Mouse (Mus musculus) bone marrow, adult 2 months (tissue): ENCODE results near the gene Pappa. TPM values are rescaled to one million over a fixed set of nuclear protein-coding genes. Genes with fewer than 3 reads are reported as not detected.

Experiments used
- H3K27ac ChIP-seq: fragments of 200-500 bp; 2 replicates; pipeline ENCODE4 v1.5.1; 2012; ENCODE audit warnings: low read depth, mild to moderate bottlenecking, control low read depth, inconsistent platforms, low read length; ENCODE audit not compliant: control insufficient read depth, poor library complexity, insufficient read depth
- H3K4me1 ChIP-seq: fragments of 200-500 bp; 2 replicates; pipeline ENCODE4 v1.6.1; 2011; ENCODE audit warnings: low read length; ENCODE audit not compliant: control insufficient read depth, insufficient read depth
- H3K4me3 ChIP-seq: fragments of 200-500 bp; replicated peaks from 2 replicates; pipeline ENCODE3; 2011; ENCODE audit warnings: mild to moderate bottlenecking, low read depth, low read length, control low read depth; ENCODE audit not compliant: control insufficient read depth
- CTCF ChIP-seq: fragments of 200-500 bp; IDR thresholded peaks from 2 replicates; pipeline ENCODE4 v1.5.1; 2011; ENCODE audit warnings: low read length, control low read depth; ENCODE audit not compliant: control insufficient read depth, insufficient read depth
- POLR2A ChIP-seq: fragments of 200-500 bp; IDR thresholded peaks from 2 replicates; pipeline ENCODE4 v1.6.1; 2011; ENCODE audit warnings: low read depth, mild to moderate bottlenecking, control low read depth, low read length, borderline replicate concordance; ENCODE audit not compliant: control insufficient read depth
- WGBS: fragments of 180-500 bp; shearing (Covaris S2); methylation state at CpG from one replicate; pipeline ENCODE4 v1.1.7; 2018; 5-methylcytosine and 5-hydroxymethylcytosine counted together
- polyA plus RNA-seq: library from polyadenylated mRNA; stranded (reverse); fragments of >200 nt; gene quantifications from 2 replicates; pipeline ENCODE4 v1.2.4, GENCODE M21; 2011; ENCODE audit warnings: low replicate concordance; ENCODE audit not compliant: missing spikeins, insufficient read depth, insufficient read length

Pappa gene
- polyA plus RNA-seq = 2.2 TPM in 2 replicates

GRCm38 (mm10) chr4:65123741-65124224, at the start of gene Pappa:
Pappa (plus strand) TSS chr4:65124174.
- 2% methylated on average over 16 of the region's 16 CpGs for WGBS
- no peak for TF ChIP-seq POLR2A
- no peak for TF ChIP-seq CTCF
- no peaks in the 10 kb centered on the region for H3K4me1 ChIP-seq
- no peak within 1 kb of the TSS; the same call in 1 of the 2 replicates for H3K27ac ChIP-seq
- H3K4me3 ChIP-seq = no peak within 1 kb of the TSS

GRCm38 (mm10) chr4:65077906-65078615, 45.9 kb upstream of the Pappa start:
- 76% methylated on average over 6 of the region's 6 CpGs for WGBS
- Histone ChIP-seq H3K4me3 (no peak overlapping the region), H3K27ac (no peak overlapping the region), H3K4me1 (no peaks in the 10 kb centered on the region)
- TF ChIP-seq POLR2A (no peak), CTCF (no peak)

GRCm38 (mm10) chr4:65086864-65087263, 37.1 kb upstream of the Pappa start:
- H3K4me1 ChIP-seq = no peaks in the 10 kb centered on the region
- no peak overlapping the region for H3K4me3 ChIP-seq
- H3K27ac ChIP-seq = no peak overlapping the region
- WGBS = 69% methylated on average over 1 of the region's 1 CpGs
- TF ChIP-seq POLR2A (no peak), CTCF (no peak)

- H3K4me1 ChIP-seq = no peaks in the 10 kb centered on the region
- H3K4me3 ChIP-seq = no peak overlapping the region
- H3K27ac ChIP-seq = no peak overlapping the region
- 76% methylated on average over 5 of the region's 5 CpGs for WGBS
- TF ChIP-seq CTCF = no peak
- no peak for TF ChIP-seq POLR2A
These were observed 36.4 kb upstream of the Pappa start for GRCm38 (mm10) chr4:65087592-65087991.

GRCm38 (mm10) chr4:65092191-65092590, 31.8 kb upstream of the Pappa start:
- no peak for TF ChIP-seq CTCF
- no peak for TF ChIP-seq POLR2A
- H3K4me3 ChIP-seq = no peak overlapping the region
- no peaks in the 10 kb centered on the region for H3K4me1 ChIP-seq
- 13% methylated on average over 1 of the region's 1 CpGs for WGBS
- H3K27ac ChIP-seq = no peak overlapping the region

- no peaks in the 10 kb centered on the region for H3K4me1 ChIP-seq
- H3K27ac ChIP-seq = no peak overlapping the region
- 68% methylated on average over 1 of the region's 1 CpGs for WGBS
- no peak for TF ChIP-seq CTCF
- no peak for TF ChIP-seq POLR2A
- no peak overlapping the region for H3K4me3 ChIP-seq
These were observed 3.6 kb upstream of the Pappa start for GRCm38 (mm10) chr4:65120329-65120728.

- Histone ChIP-seq H3K4me1 (no peaks in the 10 kb centered on the region), H3K4me3 (no peak overlapping the region), H3K27ac (no peak overlapping the region)
- TF ChIP-seq CTCF = no peak
- TF ChIP-seq POLR2A = no peak
- 0% methylated on average over 2 of the region's 2 CpGs for WGBS
These were observed 1.1 kb upstream of the Pappa start for GRCm38 (mm10) chr4:65122841-65123240.

GRCm38 (mm10) chr4:65124369-65125151, 586 bp downstream of the Pappa start:
- WGBS = 2% methylated on average over 63 of the region's 80 CpGs
- no peak for TF ChIP-seq POLR2A
- TF ChIP-seq CTCF = no peak

More at GRCm38 (mm10) chr4:65124369-65125151, 586 bp downstream of the Pappa start:
- Histone ChIP-seq H3K4me1 (no peaks in the 10 kb centered on the region), H3K4me3 (no peak overlapping the region), H3K27ac (no peak overlapping the region; the same call in 1 of the 2 replicates)
